Mouse (Mus musculus): ENCODE results near the gene Lysmd4.

DNA sequence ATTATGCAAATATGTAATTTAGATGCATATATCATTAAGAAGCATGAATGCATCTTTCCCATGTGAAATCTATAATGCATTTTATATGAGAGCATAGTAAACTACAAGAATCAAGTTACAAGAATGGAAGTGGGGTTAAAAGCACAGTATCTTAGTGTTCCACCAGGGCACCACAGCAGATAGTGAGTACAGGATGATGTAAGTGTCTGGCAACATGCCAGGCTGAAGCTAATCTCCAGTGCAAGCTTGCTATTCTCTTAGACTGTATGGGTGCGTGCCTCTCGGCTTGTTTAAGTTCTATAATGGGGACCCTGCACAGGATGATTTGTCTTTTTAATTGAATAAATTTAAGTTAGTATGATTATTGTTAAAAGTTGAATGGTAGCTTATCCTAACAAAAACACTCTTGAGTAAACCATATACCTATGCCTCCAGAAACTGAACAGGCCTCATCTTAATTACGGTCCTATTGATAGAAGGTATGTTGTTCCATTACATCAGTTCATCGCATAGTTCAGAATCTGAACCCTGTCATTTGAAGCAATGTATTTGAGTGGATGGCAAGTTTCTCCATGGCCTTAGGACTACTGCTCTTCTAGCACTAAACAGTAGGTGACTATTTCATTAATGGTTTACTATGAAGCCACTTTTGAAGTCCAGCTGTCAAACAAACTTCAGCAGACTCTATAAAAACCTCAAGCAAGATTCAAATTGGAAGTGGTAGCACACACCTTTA lies 37.7 kb downstream of the Lysmd4 start:
- TF ChIP-seq CTCF (conservative IDR thresholded peaks at IDR 0.05; ENCODE audit: low read length) (no peak), POU5F1 (IDR thresholded peaks at IDR 0.05; ENCODE audit: borderline replicate concordance, low read length) (no peak), NANOG (IDR thresholded peaks at IDR 0.05; ENCODE audit: borderline replicate concordance, low read length) (no peak)

Measured in E14TG2a.4 (cell line).